Mouse (Mus musculus): ENCODE measurements around the gene Mbnl1. TPM values are rescaled to one million over a fixed set of nuclear protein-coding genes. Genes with fewer than 3 reads are reported as not detected.

The Mbnl1 gene
- total RNA-seq, 2 experiments from 2014 or later = 185 to 190 TPM

GRCm38 (mm10) chr3:60602923-60603549 is 130.4 kb downstream of the Mbnl1 start:
- no peak for DNase-seq (ENCODE audit: low spot score in 2 of 2)

- DNase-seq (ENCODE audit: low spot score in 2 of 2) = no peak
These were observed 131.0 kb downstream of the Mbnl1 start for GRCm38 (mm10) chr3:60603637-60604036.

GRCm38 (mm10) chr3:60604205-60604604 is 131.6 kb downstream of the Mbnl1 start:
- no peak for DNase-seq (ENCODE audit: low spot score in 2 of 2)

GRCm38 (mm10) chr3:60608952-60609403 is 136.3 kb downstream of the Mbnl1 start:
- DNase-seq (ENCODE audit: low spot score in 2 of 2) = no peak

GRCm38 (mm10) chr3:60611839-60612238 is 139.2 kb downstream of the Mbnl1 start:
- DNase-seq (ENCODE audit: low spot score in 2 of 2) = peak; percentile 20 to 51

- DNase-seq (ENCODE audit: low spot score in 2 of 2) = no peak
These were observed 140.5 kb downstream of the Mbnl1 start for GRCm38 (mm10) chr3:60613121-60613520.

GRCm38 (mm10) chr3:60614516-60614915 is 141.9 kb downstream of the Mbnl1 start:
- no peak for DNase-seq (ENCODE audit: low spot score in 2 of 2)

- DNase-seq (ENCODE audit: low spot score in 2 of 2) = no peak
These were observed 142.5 kb downstream of the Mbnl1 start for GRCm38 (mm10) chr3:60615057-60615606.

- DNase-seq (ENCODE audit: low spot score in 2 of 2) = no peak
These were observed 143.0 kb downstream of the Mbnl1 start for GRCm38 (mm10) chr3:60615615-60616014.

GRCm38 (mm10) chr3:60616147-60616546 is 143.5 kb downstream of the Mbnl1 start:
- DNase-seq (ENCODE audit: low spot score in 2 of 2) = no peak

- no peak for DNase-seq (ENCODE audit: low spot score in 2 of 2)
These were observed 145.0 kb downstream of the Mbnl1 start for GRCm38 (mm10) chr3:60617643-60618042.

- DNase-seq (ENCODE audit: low spot score in 2 of 2) = no peak
These were observed 147.6 kb downstream of the Mbnl1 start for GRCm38 (mm10) chr3:60620236-60620635.

GRCm38 (mm10) chr3:60631183-60631582 is 158.6 kb downstream of the Mbnl1 start:
- no peak for DNase-seq (ENCODE audit: low spot score in 2 of 2)

- no peak for DNase-seq (ENCODE audit: low spot score in 2 of 2)
These were observed 159.1 kb downstream of the Mbnl1 start for GRCm38 (mm10) chr3:60631754-60632153.

GRCm38 (mm10) chr3:60632796-60633466 is 160.3 kb downstream of the Mbnl1 start:
- no peak for DNase-seq (ENCODE audit: low spot score in 2 of 2)

GRCm38 (mm10) chr3:60638530-60638929 is 165.9 kb downstream of the Mbnl1 start:
- DNase-seq (ENCODE audit: low spot score in 2 of 2) = no peak

- no peak for DNase-seq (ENCODE audit: low spot score in 2 of 2)
These were observed 166.5 kb downstream of the Mbnl1 start for GRCm38 (mm10) chr3:60639135-60639534.

- no peak for DNase-seq (ENCODE audit: low spot score in 2 of 2)
These were observed 169.6 kb downstream of the Mbnl1 start for GRCm38 (mm10) chr3:60642227-60642626.

- DNase-seq (ENCODE audit: low spot score in 2 of 2) = no peak
These were observed 172.9 kb downstream of the Mbnl1 start for GRCm38 (mm10) chr3:60645531-60645930.

GRCm38 (mm10) chr3:60648293-60648692 is 175.7 kb downstream of the Mbnl1 start:
- no peak for DNase-seq (ENCODE audit: low spot score in 2 of 2)

GRCm38 (mm10) chr3:60660762-60661161 is 188.1 kb downstream of the Mbnl1 start:
- DNase-seq (ENCODE audit: low spot score in 2 of 2) = no peak
